Mouse (Mus musculus) MN1 (cell line): ENCODE data around the gene Dusp1.

Source experiments
- DNase-seq: peaks from one replicate; pipeline ENCODE4 v3.0.0-alpha.2; 2016; ENCODE audit warnings: low spot score

The Dusp1 gene

DNA sequence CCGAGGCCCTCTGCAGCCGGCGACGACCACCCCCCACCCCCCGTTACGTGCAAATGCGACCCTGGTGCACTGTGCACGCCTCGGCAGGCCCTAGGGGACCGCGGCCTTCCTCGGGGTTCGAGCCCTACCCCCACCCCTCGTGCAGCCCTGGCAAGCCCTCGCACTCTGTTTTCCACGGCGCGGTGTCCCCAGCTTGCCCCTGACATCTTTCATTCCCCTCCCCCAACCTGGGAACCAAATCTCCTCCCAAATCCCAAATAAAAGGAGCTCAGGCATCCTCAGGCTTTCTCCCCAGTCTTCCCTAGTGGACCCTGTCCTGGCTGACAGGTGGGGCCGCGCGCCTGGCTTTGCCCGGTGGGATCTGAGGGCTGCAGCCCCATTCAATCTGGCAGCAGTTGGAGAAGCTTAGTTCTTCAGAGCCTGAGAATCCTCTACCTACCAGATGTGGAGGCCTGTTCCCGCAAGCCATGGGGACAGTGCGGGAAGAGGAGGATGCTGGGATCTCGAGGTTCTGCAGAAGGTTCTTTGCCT, at the start of gene Dusp1:
Gene Dusp1, minus strand, starts transcription at position 478 of the 531 bp plus-strand sequence.
- peak; percentile 33 for DNase-seq

- DNase-seq, result no peak
These were observed 49.4 kb upstream of the Dusp1 start for GRCm38 (mm10) chr17:26611328-26611727.

GRCm38 (mm10) chr17:26609820-26610219, 47.9 kb upstream of the Dusp1 start:
- DNase-seq, result no peak

- DNase-seq, result no peak
These were observed 46.9 kb upstream of the Dusp1 start for GRCm38 (mm10) chr17:26608877-26609276.

GRCm38 (mm10) chr17:26608348-26608747, 46.4 kb upstream of the Dusp1 start:
- DNase-seq, result no peak

- DNase-seq, result no peak
These were observed 44.6 kb upstream of the Dusp1 start for GRCm38 (mm10) chr17:26606516-26606915.

DNA sequence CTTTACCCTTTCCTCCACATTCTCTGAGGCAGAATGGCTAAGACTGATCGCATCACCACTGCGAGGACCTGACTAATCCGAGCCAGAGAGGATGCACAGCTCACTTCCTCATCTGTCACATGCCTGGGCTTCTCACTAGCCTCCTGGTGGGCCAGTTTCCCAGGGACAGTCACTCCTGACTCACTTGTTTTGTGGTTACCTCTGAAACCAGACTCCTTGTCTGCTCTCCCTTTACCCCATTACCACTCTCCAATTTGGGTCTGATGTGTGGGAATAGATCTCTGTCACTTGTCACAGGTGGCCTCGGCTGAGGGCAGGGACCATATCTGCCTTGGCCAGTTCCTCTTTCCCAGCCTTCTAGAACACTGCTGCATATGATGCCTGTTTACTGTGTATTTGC, 43.7 kb upstream of the Dusp1 start:
- peak; percentile 26 for DNase-seq

- no peak for DNase-seq
These were observed 41.4 kb upstream of the Dusp1 start for GRCm38 (mm10) chr17:26603311-26603710.

DNA sequence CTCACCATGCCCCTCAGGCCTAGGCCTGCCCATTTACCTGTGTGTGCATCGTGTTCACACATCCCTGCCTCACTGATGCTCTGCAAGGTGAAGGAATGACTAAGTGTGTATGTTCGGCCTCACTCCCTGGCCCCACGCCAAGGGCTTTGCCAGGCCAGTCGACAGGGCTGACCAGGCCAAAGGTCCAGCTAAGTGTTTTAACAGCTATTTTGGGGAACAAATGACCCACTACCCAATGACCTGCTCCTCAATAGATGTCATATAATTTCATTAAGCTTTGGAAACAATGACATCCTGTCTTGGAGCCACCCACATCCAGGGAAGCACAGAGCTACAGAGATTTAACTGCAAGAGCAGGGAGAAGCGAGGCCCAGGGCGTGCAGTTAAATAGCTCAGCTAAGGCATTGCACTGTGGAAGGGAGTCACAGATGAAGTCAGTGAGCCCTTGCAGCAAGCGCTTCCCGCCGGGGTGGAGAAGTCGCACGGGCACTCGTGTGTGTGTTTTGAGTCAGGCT, 40.5 kb upstream of the Dusp1 start:
- peak; percentile 82 for DNase-seq

DNA sequence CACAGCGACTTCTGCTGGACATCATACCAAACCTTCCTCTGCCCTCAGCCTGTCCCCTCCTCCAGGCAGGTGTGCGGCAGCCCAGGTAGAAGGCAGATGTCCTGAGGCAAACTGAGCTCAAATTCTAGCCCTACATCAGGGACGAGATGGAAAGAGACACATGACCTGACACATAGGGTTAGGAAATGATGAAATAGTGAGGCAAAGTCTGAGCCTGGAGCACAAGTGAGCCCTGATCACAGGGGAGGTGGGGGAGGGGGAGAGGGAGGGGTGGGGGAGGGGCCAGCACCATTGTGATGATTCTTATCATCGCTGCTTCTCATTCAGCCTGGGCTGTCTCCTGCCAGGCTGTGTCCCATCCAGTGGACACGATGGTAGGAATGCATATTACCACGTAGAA, 40.0 kb upstream of the Dusp1 start:
- DNase-seq, result peak; percentile 79

GRCm38 (mm10) chr17:26601514-26601913, 39.6 kb upstream of the Dusp1 start:
- no peak for DNase-seq

- no peak for DNase-seq
These were observed 39.1 kb upstream of the Dusp1 start for GRCm38 (mm10) chr17:26600913-26601447.

DNA sequence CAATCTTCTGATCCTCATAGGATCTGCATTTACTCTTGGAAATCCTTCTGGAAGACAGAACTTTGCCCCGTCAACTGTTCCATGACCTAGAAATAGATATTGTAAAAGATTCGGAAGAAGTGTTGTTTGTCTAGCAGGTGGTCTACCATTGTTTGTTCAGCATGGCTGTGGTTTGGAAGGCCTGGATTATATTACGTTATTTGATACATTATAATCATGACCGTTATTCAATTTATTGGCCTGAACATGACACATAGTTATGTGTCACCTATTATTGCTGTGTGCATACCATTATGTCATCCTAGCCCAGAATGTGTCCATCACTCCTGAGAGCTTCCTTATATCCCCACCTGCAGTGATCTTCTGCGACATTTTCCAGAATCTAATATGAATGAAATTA, 36.9 kb upstream of the Dusp1 start:
- no peak for DNase-seq

DNA sequence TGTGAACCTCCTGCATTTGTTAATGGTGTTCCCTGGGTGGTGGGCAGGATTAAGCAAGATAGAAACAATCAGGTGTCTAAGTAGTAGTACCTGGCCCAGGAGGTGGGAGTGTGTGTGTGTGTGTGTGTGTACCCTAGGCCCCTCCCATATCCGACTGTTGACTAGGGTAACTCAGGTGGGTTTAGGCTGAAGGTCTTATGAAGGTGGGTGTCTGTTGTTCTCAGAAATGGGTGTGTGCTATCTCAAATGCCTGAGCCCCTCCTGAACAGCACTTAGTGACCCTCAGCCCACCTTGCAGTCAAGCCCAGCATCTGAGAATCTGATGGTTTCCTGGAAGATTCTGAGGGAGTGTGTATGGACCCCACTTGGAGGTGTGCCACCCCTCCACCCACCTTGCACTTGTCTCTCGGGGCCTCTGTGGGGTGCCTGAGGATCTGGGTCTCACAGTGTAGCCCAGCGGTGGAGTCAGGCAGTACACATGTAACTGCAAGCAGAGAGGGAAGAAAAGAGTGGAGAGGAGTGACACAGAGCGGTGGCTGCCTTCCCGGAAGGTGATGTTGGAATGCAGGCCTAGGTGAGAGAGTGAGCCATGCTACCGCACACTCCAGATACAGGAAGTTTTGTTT, 35.0 kb upstream of the Dusp1 start:
- no peak for DNase-seq

DNA sequence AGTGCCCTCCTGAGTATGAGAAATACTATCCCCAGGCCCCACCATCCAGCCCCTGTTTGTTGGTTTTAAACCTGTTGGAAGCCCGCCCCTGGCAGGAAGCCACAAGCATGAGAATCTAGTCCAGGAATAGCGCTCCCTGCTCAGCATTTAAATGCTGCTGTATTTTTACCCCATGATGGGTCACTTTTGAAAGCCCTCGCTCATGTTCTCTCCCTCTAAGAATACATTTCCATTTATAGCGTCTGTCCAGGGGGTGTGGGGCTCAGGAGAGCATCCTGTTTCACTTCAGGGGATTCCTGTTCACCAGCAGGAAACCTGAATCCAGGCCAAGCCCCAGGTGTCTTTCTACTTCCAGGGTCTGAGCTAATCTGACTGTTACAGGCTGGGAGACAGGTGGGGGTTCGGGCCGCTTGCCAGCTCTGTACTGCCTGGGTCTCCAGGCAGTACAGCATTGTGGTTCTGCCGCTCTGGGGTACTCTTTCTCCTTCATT, 34.3 kb upstream of the Dusp1 start:
- DNase-seq, result no peak

- DNase-seq, result no peak
These were observed 33.7 kb upstream of the Dusp1 start for GRCm38 (mm10) chr17:26595448-26596167.

DNA sequence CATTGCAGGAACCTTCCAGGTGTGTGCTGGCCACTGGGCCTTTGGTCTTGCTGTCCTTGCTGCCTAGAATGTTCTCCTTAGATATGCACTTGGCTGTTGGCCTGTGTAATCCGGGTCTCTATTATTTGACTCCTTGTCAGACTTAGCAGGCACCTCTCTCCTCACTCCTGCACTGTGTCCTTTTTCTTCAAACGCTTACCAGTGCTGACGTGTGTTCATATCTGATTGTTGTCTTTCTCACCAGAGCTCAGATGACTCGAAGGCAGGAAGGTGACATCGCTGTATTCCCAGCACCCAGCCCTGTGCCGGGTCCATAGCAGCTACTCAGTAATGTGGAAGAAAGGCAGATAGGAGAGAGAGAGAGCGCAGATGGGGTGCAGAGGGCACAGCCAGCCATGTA, 33.0 kb upstream of the Dusp1 start:
- DNase-seq, result no peak

- DNase-seq, result peak; percentile 42
These were observed 32.2 kb upstream of the Dusp1 start for GRCm38 (mm10) chr17:26594171-26594570.

DNA sequence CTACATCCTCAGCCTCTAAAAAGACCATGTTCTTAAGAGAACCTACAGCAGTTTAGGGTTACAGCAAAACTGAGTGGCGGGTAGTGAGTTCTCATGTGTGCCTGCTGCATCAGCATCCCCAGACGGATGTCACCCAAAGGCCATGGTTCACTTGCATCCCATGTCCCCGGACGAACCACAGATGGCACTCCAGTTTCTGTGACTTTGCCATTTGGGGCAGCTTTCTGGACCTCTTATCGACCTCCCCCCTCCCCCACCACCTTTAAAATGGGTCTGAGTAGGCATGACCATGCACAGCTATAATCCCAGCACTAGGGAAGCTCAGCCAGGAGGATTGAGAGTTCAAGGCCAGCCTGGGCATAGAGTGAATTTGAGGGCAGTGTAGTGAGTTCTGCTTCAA, 31.3 kb upstream of the Dusp1 start:
- no peak for DNase-seq

DNA sequence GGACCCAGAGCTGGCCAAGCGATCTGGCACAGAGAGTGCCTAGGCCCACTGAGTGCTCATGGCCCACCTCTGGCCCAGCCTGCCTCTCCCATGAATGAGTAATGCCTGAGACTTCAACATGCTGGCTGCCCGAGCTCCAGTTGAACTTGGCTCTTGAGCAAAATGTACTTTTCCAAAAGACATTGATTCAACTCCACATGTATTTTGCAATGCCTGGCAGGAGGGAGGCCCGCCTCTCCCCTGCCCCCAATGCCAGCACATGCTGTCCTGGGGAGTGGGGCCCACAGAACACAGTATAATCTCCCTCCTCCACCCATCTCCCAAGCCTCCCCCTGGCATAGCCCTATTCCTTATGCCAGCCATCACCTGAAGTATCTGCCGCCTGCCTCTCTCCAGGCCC, 30.6 kb upstream of the Dusp1 start:
- DNase-seq, result no peak

DNA sequence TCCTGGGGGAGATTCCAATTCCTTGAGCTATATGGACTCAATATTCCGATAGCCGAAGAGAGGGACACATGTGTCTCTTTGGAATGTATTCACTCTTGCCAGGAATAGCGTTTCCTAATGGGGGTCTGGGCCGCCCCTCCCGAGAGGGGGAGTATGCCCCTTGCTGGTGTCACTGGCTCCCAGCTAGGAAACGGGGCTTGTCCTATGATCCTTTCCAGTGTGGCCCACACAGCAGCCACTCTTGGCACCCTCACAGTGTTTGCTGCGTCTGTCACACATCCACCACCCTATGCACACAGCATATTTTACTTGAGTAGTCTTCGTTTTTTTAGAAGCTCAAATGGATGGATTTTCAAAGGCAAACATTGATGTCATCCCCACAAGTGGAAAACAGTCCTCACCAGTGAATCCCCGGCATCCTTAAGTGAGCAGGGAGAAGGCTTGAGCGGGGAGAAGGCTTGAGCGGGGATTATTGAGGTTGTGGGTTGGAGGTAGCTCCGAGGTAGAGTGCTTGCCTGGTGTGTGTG, 26.1 kb upstream of the Dusp1 start:
- no peak for DNase-seq

DNA sequence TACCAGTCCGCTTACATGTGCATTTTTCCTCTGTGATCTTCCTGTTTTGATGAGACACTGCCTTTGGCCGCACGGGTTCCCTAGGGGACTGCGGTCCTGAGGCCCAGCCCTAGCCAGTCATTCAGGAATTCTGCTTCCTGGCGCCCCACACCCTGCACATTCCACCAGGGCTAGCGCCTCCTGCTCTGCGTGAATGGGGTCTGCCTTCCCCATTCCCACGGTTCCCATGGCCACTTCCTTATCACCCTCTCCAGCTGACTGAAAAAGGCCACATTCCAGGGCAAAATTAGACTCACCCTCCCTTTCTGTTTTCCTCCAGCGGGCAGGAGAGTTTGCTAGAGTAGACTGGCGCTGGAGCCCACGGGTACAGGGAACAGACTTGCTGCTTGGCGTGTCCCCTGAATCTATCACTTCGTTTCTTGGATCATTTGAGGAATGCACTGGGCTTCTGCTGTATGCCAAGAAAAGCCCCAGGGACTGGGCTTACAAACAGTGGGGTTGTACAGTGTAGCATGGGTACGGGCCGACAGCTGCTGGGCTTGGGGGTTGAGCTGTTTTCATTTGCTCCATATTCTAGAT, 22.7 kb upstream of the Dusp1 start:
- no peak for DNase-seq
